Mouse (Mus musculus): ENCODE measurements at regions not wholly inside any gene's neighbourhood (a gene's known extent, or its start where the extent isn't known, plus 50 kb on each side); places are given as distances from the start of the nearest gene placed in this dataset.

DNA sequence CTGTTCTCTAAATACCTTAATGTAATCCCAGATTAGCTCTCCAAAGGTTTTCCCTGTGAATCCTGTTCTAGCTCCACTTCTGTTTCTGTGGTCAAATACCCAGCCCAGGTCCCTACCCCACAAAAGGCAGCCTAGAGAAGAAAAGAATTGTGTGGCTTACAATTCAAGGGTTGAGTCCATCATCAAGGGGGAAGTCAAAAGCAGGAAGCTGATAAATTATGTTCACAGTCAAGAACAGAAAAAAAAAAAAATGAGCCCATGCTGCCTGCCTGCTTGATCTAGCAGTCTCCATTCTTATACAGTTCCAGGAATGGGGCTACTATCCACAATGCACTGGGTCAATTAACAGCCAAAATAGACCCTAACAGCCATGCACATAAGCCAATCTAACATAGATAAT, 285.7 kb downstream of the Actr3 start:
- DNase-seq: no peak

GRCm38 (mm10) chr1:125123861-125124260, 311.7 kb downstream of the Actr3 start:
- DNase-seq: no peak

- no peak for DNase-seq
These were observed 334.9 kb downstream of the Actr3 start for GRCm38 (mm10) chr1:125100596-125100995.

- no peak for DNase-seq
These were observed 350.6 kb downstream of the Actr3 start for GRCm38 (mm10) chr1:125084906-125085305.

- DNase-seq: no peak
These were observed 395.8 kb downstream of the Actr3 start for GRCm38 (mm10) chr1:125039572-125040326.

- no peak for DNase-seq
These were observed 422.2 kb downstream of the Actr3 start for GRCm38 (mm10) chr1:125013301-125013700.

- DNase-seq: no peak
These were observed 423.6 kb downstream of the Actr3 start for GRCm38 (mm10) chr1:125011893-125012292.

DNA sequence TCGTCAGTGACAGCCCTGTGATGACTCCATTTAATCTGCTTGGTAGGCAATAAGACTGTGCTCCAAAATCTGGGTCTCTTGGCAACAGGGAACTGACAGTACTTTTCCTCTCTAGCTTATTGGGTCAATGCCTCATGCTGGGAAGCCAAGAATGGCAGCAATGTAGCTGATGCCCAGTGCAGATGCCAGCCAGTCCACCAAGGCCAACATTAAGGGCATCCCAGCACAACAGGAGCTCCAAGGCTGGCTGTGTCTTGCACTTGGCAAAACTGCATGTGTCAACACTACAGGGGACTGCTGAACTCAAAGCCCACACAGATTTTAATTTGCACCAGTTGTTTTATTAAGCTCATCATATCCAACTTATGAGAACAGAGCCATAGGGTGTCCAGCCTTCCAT, 437.9 kb downstream of the Actr3 start:
- DNase-seq: no peak

GRCm38 (mm10) chr1:124950849-124951248, 484.7 kb downstream of the Actr3 start:
- no peak for DNase-seq

- DNase-seq: no peak
These were observed 531.2 kb downstream of the Actr3 start for GRCm38 (mm10) chr1:124904373-124904772.

GRCm38 (mm10) chr1:124871148-124871547, 564.4 kb downstream of the Actr3 start:
- no peak for DNase-seq

DNA sequence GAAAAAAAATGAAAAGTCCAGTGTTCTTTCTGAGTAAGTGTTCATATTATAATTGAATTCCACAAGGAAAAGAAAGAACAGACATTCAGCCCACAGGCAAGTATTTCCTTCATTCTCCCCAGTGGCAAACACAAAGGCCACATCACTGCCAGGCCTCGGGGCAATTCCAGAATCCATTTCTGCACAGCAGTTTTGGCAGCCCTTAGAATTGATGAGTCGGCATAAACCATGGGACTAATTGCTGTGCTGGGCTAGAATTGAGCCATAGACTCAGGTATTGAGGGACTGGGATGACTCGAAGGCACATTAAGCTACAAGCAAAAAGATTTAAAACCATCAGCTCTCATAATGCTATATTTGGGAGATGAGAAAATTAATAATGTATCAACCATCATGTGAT, 569.3 kb downstream of the Actr3 start:
- no peak for DNase-seq

GRCm38 (mm10) chr1:124845681-124846080, 589.8 kb downstream of the Actr3 start:
- peak; percentile 8 for DNase-seq

- DNase-seq: no peak
These were observed 609.8 kb downstream of the Actr3 start for GRCm38 (mm10) chr1:124825717-124826116.

DNA sequence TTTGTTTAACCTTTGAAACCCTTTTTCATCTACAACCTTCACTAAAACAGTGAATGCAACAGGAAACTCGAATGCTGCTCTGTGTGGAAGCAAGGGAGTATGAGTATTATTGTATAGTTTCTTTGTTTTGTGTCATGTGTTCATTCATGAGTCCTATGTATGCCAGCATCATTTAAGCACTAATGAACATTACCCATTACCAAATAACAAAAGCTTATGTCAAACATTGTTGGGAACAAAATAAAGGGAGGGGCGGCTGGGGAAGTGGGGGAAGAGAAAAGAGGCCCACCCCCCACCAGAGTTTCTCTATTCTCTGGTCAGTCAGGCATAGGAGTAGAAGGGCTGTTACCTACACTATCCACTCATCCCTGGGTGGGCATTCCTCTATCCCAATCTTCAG, 642.5 kb downstream of the Actr3 start:
- no peak for DNase-seq

- DNase-seq: no peak
These were observed 644.9 kb downstream of the Actr3 start for GRCm38 (mm10) chr1:124790646-124791045.

- DNase-seq: no peak
These were observed 645.4 kb downstream of the Actr3 start for GRCm38 (mm10) chr1:124790130-124790529.

GRCm38 (mm10) chr1:124783066-124783465, 652.5 kb downstream of the Actr3 start:
- no peak for DNase-seq

DNA sequence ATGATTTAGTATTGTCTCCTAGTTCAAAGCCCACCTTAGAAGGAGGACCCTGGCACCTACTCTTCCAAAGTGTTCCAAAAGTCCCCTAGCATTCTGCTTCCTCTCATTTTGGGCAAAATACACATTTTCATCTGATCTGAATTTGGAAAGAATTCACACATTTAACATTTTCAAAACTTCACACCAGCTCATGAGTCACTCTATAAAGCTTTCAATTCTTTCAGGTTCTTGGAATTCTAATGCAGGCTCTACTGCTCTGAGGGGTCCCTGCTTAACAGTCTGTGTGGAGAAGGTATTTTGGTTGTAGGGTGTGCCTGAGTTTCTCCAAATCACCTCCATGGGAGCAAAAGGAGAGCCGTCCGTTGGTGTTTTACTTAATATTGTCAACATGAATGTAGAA, 657.8 kb downstream of the Actr3 start:
- DNase-seq: no peak

DNA sequence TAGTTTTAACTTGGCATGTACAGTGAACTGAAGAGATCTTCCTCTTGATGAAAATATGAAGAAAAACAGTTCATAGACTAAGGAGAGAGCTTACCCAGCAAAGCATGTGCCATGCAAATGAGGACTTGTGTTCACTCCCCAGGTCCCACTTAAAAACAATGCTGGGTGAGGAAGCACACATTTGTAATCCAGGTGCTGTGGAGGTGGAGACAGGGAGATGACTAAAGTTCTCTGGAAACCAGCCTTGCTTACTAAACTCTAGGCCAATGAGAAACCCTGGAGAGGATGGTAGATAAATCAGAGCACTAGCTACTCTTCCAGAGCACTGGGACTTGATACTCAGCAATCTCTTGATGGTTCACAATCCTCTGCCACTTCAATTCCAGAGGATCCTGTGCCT, 678.8 kb downstream of the Actr3 start:
- DNase-seq: no peak

DNA sequence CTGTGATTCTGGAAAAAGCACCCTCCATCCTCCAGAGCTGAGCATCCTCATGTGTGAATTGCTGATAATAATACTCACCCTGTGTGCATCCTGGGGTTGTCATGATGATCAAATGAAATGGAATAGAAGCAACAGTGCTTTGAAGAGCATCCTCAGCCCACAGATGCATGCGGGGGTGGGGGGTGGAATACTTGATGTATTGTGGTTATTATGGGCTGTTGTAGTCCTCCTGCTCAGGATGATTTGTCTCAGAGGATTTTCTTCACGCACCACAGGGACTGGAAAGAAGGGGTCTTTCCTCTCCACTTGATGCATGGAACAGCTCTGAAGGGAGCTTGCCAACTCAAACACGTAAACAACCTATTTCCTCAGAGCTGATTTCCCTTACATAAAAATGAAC, 694.4 kb upstream of the Dpp10 start:
- DNase-seq: no peak

GRCm38 (mm10) chr1:124730364-124730763, 685.0 kb upstream of the Dpp10 start:
- no peak for DNase-seq

- peak; percentile 38 for DNase-seq
These were observed 672.7 kb upstream of the Dpp10 start for GRCm38 (mm10) chr1:124718065-124718464.

- no peak for DNase-seq
These were observed 660.9 kb upstream of the Dpp10 start for GRCm38 (mm10) chr1:124706246-124706645.

GRCm38 (mm10) chr1:124674420-124674819, 629.1 kb upstream of the Dpp10 start:
- no peak for DNase-seq
